Mouse (Mus musculus) C2C12 (cell line): ENCODE data around the gene Ell3.

Experiments
- CTCF ChIP-seq: IDR thresholded peaks from one replicate; pipeline ENCODE4 v1.5.1; 2011; ENCODE audit not compliant: control insufficient read depth, insufficient read depth, insufficient read length
- FOSL1 ChIP-seq: IDR thresholded peaks from one replicate; pipeline ENCODE4 v1.8.0; 2011; ENCODE audit warnings: mild to moderate bottlenecking, low read length; ENCODE audit not compliant: poor library complexity, insufficient read depth, severe bottlenecking
- MAX ChIP-seq: IDR thresholded peaks from one replicate; pipeline ENCODE4 v1.6.1; 2011; ENCODE audit warnings: mild to moderate bottlenecking, control low read depth

- TF ChIP-seq CTCF, result no peak
- no peak for TF ChIP-seq FOSL1
- TF ChIP-seq MAX, result no peak
Measured at GRCm38 (mm10) chr2:121450093-121450492, 6.0 kb upstream of the Ell3 start.
